Mouse (Mus musculus) liver, embryonic 16.5 days (tissue): ENCODE data around the gene Scyl2. TPM values are rescaled to one million over a fixed set of nuclear protein-coding genes. Genes with fewer than 3 reads are reported as not detected.
"Not testable (repeated sequence)": the region's sequence is repeated elsewhere in the genome, so short reads cannot be mapped to it uniquely, and the experiment has no call there.

ENCODE experiments used
- ATAC-seq: fragments of 200-750 bp; cut with Nextera tagmentation; 2 replicates; pipeline ENCODE4 v1.8.0; 2017; ENCODE audit warnings: low read depth, mild to moderate bottlenecking, moderate number of reproducible peaks, moderate library complexity
- H3K27ac ChIP-seq: fragments of 300-500 bp; sonication (generic); 2 replicates; pipeline ENCODE4 v1.5.1; 2014; ENCODE audit warnings: mild to moderate bottlenecking, low read length
- H3K27me3 ChIP-seq: fragments of 300-500 bp; sonication (generic); 2 replicates; pipeline ENCODE4 v1.6.1; 2014; ENCODE audit warnings: low read depth, low read length, mixed read lengths; ENCODE audit not compliant: control insufficient read depth, insufficient read depth
- H3K36me3 ChIP-seq: fragments of 300-500 bp; sonication (generic); 2 replicates; pipeline ENCODE4 v1.6.1; 2014; ENCODE audit warnings: mild to moderate bottlenecking; ENCODE audit not compliant: control insufficient read depth, insufficient read depth
- H3K4me1 ChIP-seq: fragments of 300-500 bp; sonication (generic); 2 replicates; pipeline ENCODE4 v1.6.1; 2014; ENCODE audit warnings: low read depth, low read length, mixed read lengths; ENCODE audit not compliant: control insufficient read depth
- H3K4me2 ChIP-seq: fragments of 300-500 bp; sonication (generic); 2 replicates; pipeline ENCODE4 v1.6.1; 2014; ENCODE audit warnings: low read depth, low read length, mixed read lengths
- H3K4me3 ChIP-seq: fragments of 300-500 bp; sonication (generic); 2 replicates; pipeline ENCODE4 v1.5.1; 2014; ENCODE audit warnings: low read depth, mild to moderate bottlenecking, low read length
- H3K9ac ChIP-seq: fragments of 300-500 bp; sonication (generic); 2 replicates; pipeline ENCODE4 v1.6.1; 2014; ENCODE audit warnings: low read depth, low read length
- H3K9me3 ChIP-seq: fragments of 300-500 bp; sonication (generic); replicated peaks from 2 replicates; pipeline ENCODE4 v1.6.1; 2016; ENCODE audit warnings: low read length; ENCODE audit not compliant: control insufficient read depth
- WGBS: fragments of 180-500 bp; shearing (Covaris S2); extraction: QIAGEN DNeasy Blood & Tissue Kit; methylation state at CpG from one replicate; pipeline ENCODE4 v1.1.7; 2014; ENCODE audit not compliant: insufficient replicate concordance; 5-methylcytosine and 5-hydroxymethylcytosine counted together
- polyA plus RNA-seq: library from polyadenylated mRNA; unstranded; fragments of >200 nt; fragmentation: Nextera tagmentation; extraction: Ambion mirVana; gene quantifications from 2 replicates; pipeline ENCODE4 v1.2.1, GENCODE M21; 2015

The Scyl2 gene
- polyA plus RNA-seq, 1 experiment from 2014 or later, result 2.9 TPM

DNA sequence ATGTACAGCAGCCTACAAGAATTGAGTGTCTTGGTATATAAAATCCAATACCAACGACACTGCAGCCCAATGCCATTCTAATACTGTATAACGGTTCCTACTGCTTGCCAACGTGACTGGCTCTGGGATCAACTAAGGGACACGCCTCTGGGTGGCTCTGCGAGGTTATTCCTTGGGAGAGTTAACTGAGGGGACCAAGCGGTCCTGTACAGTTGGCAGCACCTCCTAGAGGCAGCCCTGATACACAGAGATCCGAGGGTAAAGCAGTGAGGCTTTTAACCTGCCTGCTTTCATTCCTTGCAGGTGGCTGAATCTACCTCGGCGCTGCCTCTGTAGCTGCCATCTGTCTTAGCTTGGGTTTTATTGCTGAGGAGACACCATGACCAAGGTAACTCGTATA lies 3.1 kb downstream of the Scyl2 start:
- Histone ChIP-seq H3K4me2 (no peak overlapping the region), H3K4me1 (peaks cover 34% of the 10 kb centered on the region), H3K9ac (no peak overlapping the region), H3K9me3 (no peaks in the 10 kb centered on the region), H3K4me3 (no peak overlapping the region), H3K27ac (no peak overlapping the region), H3K36me3 (no peaks in the 10 kb centered on the region), H3K27me3 (no peaks in the 10 kb centered on the region)
- WGBS, result 69% methylated on average over 10 of the region's 10 CpGs
- ATAC-seq, result no peak

DNA sequence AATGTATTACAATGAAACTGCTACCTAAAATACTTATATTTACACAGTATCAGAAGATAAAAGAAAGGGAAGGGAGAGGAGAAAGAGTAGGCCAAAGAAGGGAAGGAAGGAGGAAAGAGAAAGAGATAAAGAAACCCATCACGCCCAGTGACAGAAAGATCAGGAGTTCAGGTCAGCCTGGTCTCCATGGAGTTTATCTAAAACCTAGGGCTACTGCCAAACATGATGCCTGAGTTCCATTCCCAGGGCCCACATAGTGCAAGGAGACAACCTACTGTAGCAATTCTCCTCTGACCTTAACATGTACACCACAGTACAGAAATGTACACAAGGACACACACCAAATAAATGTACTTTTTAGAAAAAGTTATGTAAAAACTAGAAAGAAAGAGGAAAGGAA lies 3.9 kb downstream of the Scyl2 start:
- H3K4me3 ChIP-seq, result no peak overlapping the region
- peaks cover 28% of the 10 kb centered on the region for H3K4me1 ChIP-seq
- H3K9ac ChIP-seq, result no peak overlapping the region
- no peaks in the 10 kb centered on the region for H3K27me3 ChIP-seq
- H3K4me2 ChIP-seq, result no peak overlapping the region
- no peaks in the 10 kb centered on the region for H3K36me3 ChIP-seq
- no peak overlapping the region for H3K27ac ChIP-seq
- WGBS, result 20% methylated on average over 1 of the region's 1 CpGs
- no peak for ATAC-seq
- H3K9me3 ChIP-seq, result no peaks in the 10 kb centered on the region

DNA sequence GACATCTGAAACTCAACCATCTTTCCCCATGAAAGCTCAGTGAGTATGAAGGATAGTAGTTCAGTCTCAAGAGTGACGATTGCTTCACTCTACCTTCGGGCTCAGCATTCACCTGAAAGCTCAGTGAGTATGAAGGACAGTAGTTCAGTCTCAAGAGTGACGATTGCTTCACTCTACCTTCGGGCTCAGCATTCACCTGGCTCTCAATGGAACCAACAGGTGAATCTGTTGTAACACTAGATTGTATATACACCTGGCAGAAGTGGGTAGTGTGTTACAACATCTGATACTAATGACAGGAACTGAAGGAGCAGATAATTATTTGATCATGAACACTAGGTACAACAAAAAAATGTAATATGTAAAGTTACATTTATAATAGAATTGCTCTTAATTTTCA lies 4.4 kb downstream of the Scyl2 start:
- WGBS, result 70% methylated on average over 4 of the region's 4 CpGs
- no peaks in the 10 kb centered on the region for H3K27me3 ChIP-seq
- no peak for ATAC-seq
- H3K9me3 ChIP-seq, result no peaks in the 10 kb centered on the region
- H3K4me1 ChIP-seq, result peaks cover 24% of the 10 kb centered on the region
- no peak overlapping the region for H3K4me2 ChIP-seq
- no peaks in the 10 kb centered on the region for H3K36me3 ChIP-seq
- no peak overlapping the region for H3K4me3 ChIP-seq
- H3K27ac ChIP-seq, result no peak overlapping the region
- no peak overlapping the region for H3K9ac ChIP-seq

DNA sequence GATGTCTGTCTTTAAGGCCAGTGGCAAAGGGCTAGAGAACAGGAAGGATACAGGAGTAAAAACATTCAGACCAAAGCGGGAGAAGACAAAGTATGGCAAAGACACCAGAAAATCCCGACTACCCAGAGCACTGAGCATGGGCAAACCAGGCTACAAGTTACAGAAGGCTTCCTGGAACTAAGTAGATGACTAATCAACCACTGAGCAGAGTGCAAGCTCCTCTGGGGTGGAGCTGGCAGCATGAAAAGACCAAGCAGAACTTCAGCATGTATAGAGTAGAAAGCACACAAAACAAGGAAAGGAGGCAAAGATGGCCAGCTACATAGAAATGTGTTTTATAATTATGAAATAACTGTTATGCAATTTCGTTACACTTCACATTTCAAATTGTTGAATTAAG lies 5.6 kb downstream of the Scyl2 start:
- H3K27ac ChIP-seq, result no peak overlapping the region
- no peak for ATAC-seq
- 64% methylated on average over 3 of the region's 3 CpGs for WGBS

DNA sequence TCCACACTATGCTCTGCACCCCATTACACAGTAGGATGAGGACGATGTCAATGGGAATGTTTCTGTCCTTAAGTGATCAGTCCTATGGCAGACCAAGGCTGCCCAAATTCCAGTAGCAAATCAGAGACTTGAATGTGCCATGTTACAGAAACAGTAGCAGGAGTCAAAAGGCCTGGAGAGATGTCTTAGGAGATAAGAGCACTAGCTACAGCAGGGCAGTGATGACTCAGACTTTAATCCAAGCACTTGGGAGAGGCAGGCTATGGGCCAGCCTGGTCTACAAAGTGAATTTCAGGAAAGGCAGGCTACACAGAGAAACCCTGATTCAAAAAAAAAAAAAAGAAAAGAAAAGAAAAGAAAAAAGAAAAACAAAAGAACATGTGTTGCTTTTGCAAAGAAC lies 6.6 kb downstream of the Scyl2 start:
- no peak overlapping the region for H3K4me2 ChIP-seq
- no peaks in the 10 kb centered on the region for H3K36me3 ChIP-seq
- H3K9me3 ChIP-seq, result no peaks in the 10 kb centered on the region
- H3K9ac ChIP-seq, result no peak overlapping the region
- H3K4me1 ChIP-seq, result peaks cover 13% of the 10 kb centered on the region
- WGBS, result 76% methylated on average over 1 of the region's 1 CpGs
- H3K27ac ChIP-seq, result no peak overlapping the region
- H3K27me3 ChIP-seq, result no peaks in the 10 kb centered on the region
- no peak overlapping the region for H3K4me3 ChIP-seq
- ATAC-seq, result no peak

More for the DNA sequence above, 5.6 kb downstream of the Scyl2 start:
- Histone ChIP-seq H3K4me2 (no peak overlapping the region), H3K9me3 (no peaks in the 10 kb centered on the region), H3K27me3 (no peaks in the 10 kb centered on the region), H3K36me3 (no peaks in the 10 kb centered on the region), H3K4me3 (no peak overlapping the region), H3K9ac (no peak overlapping the region), H3K4me1 (peaks cover 20% of the 10 kb centered on the region)

DNA sequence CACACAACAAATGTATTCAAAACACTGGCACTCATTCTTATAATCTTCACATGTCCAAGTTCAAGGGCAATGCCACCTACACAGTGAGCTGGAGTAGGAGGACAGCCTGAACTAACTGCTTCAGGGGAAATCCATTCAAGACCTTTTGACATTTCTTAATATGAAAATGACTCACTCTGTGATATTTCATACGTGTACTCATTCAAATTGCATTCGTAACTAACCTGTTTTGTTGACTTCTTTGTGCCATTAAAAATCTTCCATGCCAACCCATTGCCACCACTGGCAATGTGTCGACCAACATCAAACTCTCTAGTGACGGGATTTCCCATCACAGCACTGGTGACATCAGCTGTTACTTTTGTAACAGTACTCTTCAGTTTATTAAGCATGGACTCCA lies 8.0 kb downstream of the Scyl2 start:
- H3K27me3 ChIP-seq, result no peaks in the 10 kb centered on the region
- H3K9ac ChIP-seq, result no peak overlapping the region
- 83% methylated on average over 4 of the region's 4 CpGs for WGBS
- no peaks in the 10 kb centered on the region for H3K9me3 ChIP-seq
- ATAC-seq, result no peak
- peaks cover 9% of the 10 kb centered on the region for H3K4me1 ChIP-seq
- no peak overlapping the region for H3K27ac ChIP-seq
- H3K36me3 ChIP-seq, result no peaks in the 10 kb centered on the region
- no peak overlapping the region for H3K4me2 ChIP-seq
- H3K4me3 ChIP-seq, result no peak overlapping the region

DNA sequence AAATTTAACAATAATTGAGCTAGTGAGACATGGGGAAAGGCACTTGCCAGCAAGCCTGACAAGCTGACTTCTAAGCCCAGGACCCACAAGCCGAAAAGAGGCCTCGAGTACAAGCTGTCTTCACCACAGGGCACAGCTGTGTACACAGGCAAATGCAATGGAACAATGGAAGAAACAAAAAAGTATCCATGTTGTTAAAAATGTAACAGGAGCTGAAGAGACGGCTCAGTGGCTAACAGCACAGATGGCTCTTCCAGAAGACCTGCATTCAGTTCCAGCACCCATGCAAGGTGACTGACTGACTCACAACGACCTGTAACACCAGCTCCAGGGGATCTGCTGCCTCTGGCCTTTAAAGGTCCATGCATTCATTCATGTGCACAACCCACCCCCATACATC lies 9.5 kb downstream of the Scyl2 start:
- Histone ChIP-seq H3K4me3 (no peak overlapping the region), H3K9ac (no peak overlapping the region), H3K36me3 (no peaks in the 10 kb centered on the region), H3K4me1 (peaks cover 3% of the 10 kb centered on the region), H3K27me3 (no peaks in the 10 kb centered on the region), H3K4me2 (no peak overlapping the region), H3K9me3 (no peaks in the 10 kb centered on the region), H3K27ac (no peak overlapping the region)
- WGBS, result 73% methylated on average over 4 of the region's 4 CpGs
- no peak for ATAC-seq

DNA sequence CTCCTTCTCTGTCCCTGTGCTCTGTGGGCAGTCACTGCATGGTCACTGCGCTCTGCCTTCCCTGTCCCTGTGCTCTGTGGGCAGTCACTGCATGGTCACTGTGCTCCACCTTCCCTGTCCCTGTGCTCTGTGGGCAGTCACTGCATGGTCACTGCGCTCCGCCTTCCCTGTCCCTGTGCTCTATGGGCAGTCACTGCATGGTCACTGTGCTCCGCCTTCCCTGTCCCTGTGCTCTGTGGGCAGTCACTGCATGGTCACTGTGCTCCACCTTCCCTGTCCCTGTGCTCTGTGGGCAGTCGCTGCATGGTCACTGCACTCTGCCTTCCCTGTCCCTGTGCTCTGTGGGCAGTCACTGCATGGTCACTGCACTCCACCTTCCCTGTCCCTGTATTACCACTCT lies 15.7 kb downstream of the Scyl2 start:
- WGBS, result 80% methylated on average over 5 of the region's 5 CpGs
- H3K27ac ChIP-seq, ATAC-seq, H3K4me3 ChIP-seq, H3K36me3 ChIP-seq, H3K4me2 ChIP-seq, H3K9ac ChIP-seq, H3K4me1 ChIP-seq, H3K27me3 ChIP-seq, H3K9me3 ChIP-seq: not testable (repeated sequence)

DNA sequence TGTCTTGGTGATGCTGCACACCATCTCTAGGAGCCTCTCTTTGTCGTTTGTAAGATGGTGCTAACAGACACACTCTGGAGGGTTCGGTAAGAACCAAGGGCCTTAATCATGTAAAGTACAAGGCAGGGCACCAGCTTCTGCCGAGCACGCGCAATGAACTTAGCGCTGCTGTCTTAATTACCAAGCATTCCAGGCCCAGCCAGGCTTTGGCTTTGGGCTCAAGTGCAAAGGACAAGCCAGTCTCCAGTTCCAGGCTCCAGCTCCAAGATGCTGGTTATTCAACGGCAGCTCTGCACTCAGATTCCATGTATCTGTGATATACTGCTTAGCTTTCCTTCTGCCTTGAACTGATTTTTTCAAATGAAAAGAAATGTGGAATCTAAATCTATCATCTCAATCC lies 18.5 kb downstream of the Scyl2 start:
- Histone ChIP-seq H3K4me3 (no peak overlapping the region), H3K27ac (no peak overlapping the region), H3K9ac (no peak overlapping the region), H3K4me1 (no peaks in the 10 kb centered on the region), H3K36me3 (no peaks in the 10 kb centered on the region; the same call in 1 of the 2 replicates), H3K4me2 (no peak overlapping the region), H3K9me3 (no peaks in the 10 kb centered on the region), H3K27me3 (no peaks in the 10 kb centered on the region)
- no peak for ATAC-seq
- 85% methylated on average over 7 of the region's 7 CpGs for WGBS

DNA sequence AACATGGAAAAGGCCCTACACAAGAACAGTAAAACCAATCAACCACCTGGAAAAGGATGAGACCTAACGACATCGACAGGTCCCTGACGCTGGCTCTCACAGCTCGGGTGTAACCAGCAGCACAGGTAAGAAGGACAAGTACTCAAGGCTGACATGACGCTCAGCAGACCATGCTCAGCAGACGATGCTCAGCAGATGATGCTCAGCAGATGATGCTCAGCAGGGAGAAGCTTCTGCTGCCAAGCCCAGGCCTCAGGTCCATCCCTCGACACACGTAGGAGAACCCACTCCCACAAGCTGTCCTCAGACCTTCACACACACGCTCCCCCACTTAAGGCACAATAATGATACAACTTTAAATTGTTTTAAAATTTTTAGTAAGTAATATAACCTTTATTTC lies 20.4 kb downstream of the Scyl2 start:
- no peaks in the 10 kb centered on the region for H3K27me3 ChIP-seq
- H3K9me3 ChIP-seq, result no peaks in the 10 kb centered on the region
- H3K4me1 ChIP-seq, result no peaks in the 10 kb centered on the region
- no peaks in the 10 kb centered on the region; the same call in 1 of the 2 replicates for H3K36me3 ChIP-seq
- WGBS, result 85% methylated on average over 9 of the region's 9 CpGs
- no peak for ATAC-seq
- H3K4me2 ChIP-seq, result no peak overlapping the region
- H3K4me3 ChIP-seq, result no peak overlapping the region
- H3K27ac ChIP-seq, result no peak overlapping the region
- H3K9ac ChIP-seq, result no peak overlapping the region
